Mouse (Mus musculus): ENCODE data around the gene Gm28043. TPM values are rescaled to one million over a fixed set of nuclear protein-coding genes. Genes with fewer than 3 reads are reported as not detected.
"Not testable (repeated sequence)": the region's sequence is repeated elsewhere in the genome, so short reads cannot be mapped to it uniquely, and the experiment has no call there.

Gene Gm28043
- polyA plus RNA-seq, 1 experiment from 2014 or later: 2.7 TPM

GRCm38 (mm10) chr17:29705881-29706280 is 91.2 kb downstream of the Gm28043 start:
- WGBS: 66% methylated on average over 5 of the region's 5 CpGs
- Histone ChIP-seq H3K27me3 (replicated peaks) (no peaks in the 10 kb centered on the region), H3K4me2 (replicated peaks) (no peak overlapping the region), H3K9me3 (no peaks in the 10 kb centered on the region), H3K27ac (no peak overlapping the region), H3K9ac (no peak overlapping the region), H3K4me1 (replicated peaks) (peaks cover 4% of the 10 kb centered on the region), H3K4me3 (replicated peaks) (no peak overlapping the region), H3K36me3 (peaks cover 12% of the 10 kb centered on the region; the same call in 1 of the 2 replicates)
- ATAC-seq: no peak

- H3K4me3 ChIP-seq (replicated peaks): no peak overlapping the region
- H3K4me2 ChIP-seq (replicated peaks): no peak overlapping the region
- H3K4me1 ChIP-seq (replicated peaks): peaks cover 14% of the 10 kb centered on the region
- WGBS: 64% methylated on average over 5 of the region's 5 CpGs
- H3K27ac ChIP-seq: no peak overlapping the region
- no peaks in the 10 kb centered on the region for H3K9me3 ChIP-seq
- no peak overlapping the region for H3K9ac ChIP-seq
- no peaks in the 10 kb centered on the region for H3K27me3 ChIP-seq (replicated peaks)
- H3K36me3 ChIP-seq: 0 out of 2 replicates have a peak, but pooled peaks cover 7% of the 10 kb centered on the region
- ATAC-seq: no peak
These were observed 92.4 kb downstream of the Gm28043 start for GRCm38 (mm10) chr17:29706981-29707545.

- WGBS: 81% methylated on average over 5 of the region's 5 CpGs
- no peak for ATAC-seq
- no peak overlapping the region for H3K27ac ChIP-seq
- H3K4me2 ChIP-seq (replicated peaks): no peak overlapping the region
- no peaks in the 10 kb centered on the region for H3K9me3 ChIP-seq
- no peaks in the 10 kb centered on the region for H3K27me3 ChIP-seq (replicated peaks)
- H3K36me3 ChIP-seq: 0 out of 2 replicates have a peak, but pooled peaks cover 4% of the 10 kb centered on the region
- no peak overlapping the region for H3K4me3 ChIP-seq (replicated peaks)
- no peak overlapping the region for H3K9ac ChIP-seq
- peaks cover 14% of the 10 kb centered on the region for H3K4me1 ChIP-seq (replicated peaks)
These were observed 94.1 kb downstream of the Gm28043 start for GRCm38 (mm10) chr17:29708783-29709182.

GRCm38 (mm10) chr17:29710562-29711044 is 95.9 kb downstream of the Gm28043 start:
- H3K27me3 ChIP-seq (replicated peaks): no peaks in the 10 kb centered on the region
- no peak for ATAC-seq
- H3K4me1 ChIP-seq (replicated peaks): peaks cover 14% of the 10 kb centered on the region
- no peaks in the 10 kb centered on the region for H3K36me3 ChIP-seq
- H3K4me2 ChIP-seq (replicated peaks): no peak overlapping the region
- H3K9ac ChIP-seq: no peak overlapping the region
- 63% methylated on average over 11 of the region's 11 CpGs for WGBS
- no peaks in the 10 kb centered on the region for H3K9me3 ChIP-seq
- H3K27ac ChIP-seq: no peak overlapping the region
- no peak overlapping the region for H3K4me3 ChIP-seq (replicated peaks)

GRCm38 (mm10) chr17:29711076-29711744 is 96.5 kb downstream of the Gm28043 start:
- Histone ChIP-seq H3K4me1 (replicated peaks) (peaks cover 19% of the 10 kb centered on the region), H3K4me2 (replicated peaks) (no peak overlapping the region), H3K4me3 (replicated peaks) (no peak overlapping the region), H3K27ac (no peak overlapping the region), H3K27me3 (replicated peaks) (no peaks in the 10 kb centered on the region), H3K9me3 (no peaks in the 10 kb centered on the region), H3K36me3 (no peaks in the 10 kb centered on the region), H3K9ac (no peak overlapping the region)
- 66% methylated on average over 19 of the region's 19 CpGs for WGBS
- no peak for ATAC-seq

GRCm38 (mm10) chr17:29711745-29712431 is 97.2 kb downstream of the Gm28043 start:
- H3K4me1 ChIP-seq (replicated peaks): peaks cover 23% of the 10 kb centered on the region
- H3K9ac ChIP-seq: no peak overlapping the region
- WGBS: 54% methylated on average over 8 of the region's 8 CpGs
- H3K4me2 ChIP-seq (replicated peaks): no peak overlapping the region
- H3K27me3 ChIP-seq (replicated peaks): no peaks in the 10 kb centered on the region
- no peak overlapping the region for H3K27ac ChIP-seq
- ATAC-seq: no peak
- no peaks in the 10 kb centered on the region for H3K9me3 ChIP-seq
- H3K36me3 ChIP-seq: no peaks in the 10 kb centered on the region
- no peak overlapping the region for H3K4me3 ChIP-seq (replicated peaks)

- no peak for ATAC-seq
- no peaks in the 10 kb centered on the region for H3K27me3 ChIP-seq (replicated peaks)
- H3K9ac ChIP-seq: no peak overlapping the region
- no peaks in the 10 kb centered on the region for H3K36me3 ChIP-seq
- no peak overlapping the region for H3K4me2 ChIP-seq (replicated peaks)
- H3K9me3 ChIP-seq: no peaks in the 10 kb centered on the region
- H3K27ac ChIP-seq: no peak overlapping the region
- 61% methylated on average over 7 of the region's 7 CpGs for WGBS
- H3K4me1 ChIP-seq (replicated peaks): peaks cover 23% of the 10 kb centered on the region
- H3K4me3 ChIP-seq (replicated peaks): no peak overlapping the region
These were observed 97.9 kb downstream of the Gm28043 start for GRCm38 (mm10) chr17:29712565-29712964.

- H3K27ac ChIP-seq; H3K9me3 ChIP-seq; H3K4me2 ChIP-seq (replicated peaks); H3K4me3 ChIP-seq (replicated peaks); H3K27me3 ChIP-seq (replicated peaks); H3K9ac ChIP-seq; ATAC-seq; H3K36me3 ChIP-seq: not testable (repeated sequence)
- WGBS: 95% methylated on average over 4 of the region's 4 CpGs
- H3K4me1 ChIP-seq (replicated peaks): peaks cover 23% of the 10 kb centered on the region
These were observed 99.1 kb downstream of the Gm28043 start for GRCm38 (mm10) chr17:29713734-29714133.

- peak within 1 kb of the TSS; percentile 45 for H3K9ac ChIP-seq
- 0 out of 2 replicates have a peak, but pooled peaks cover under 1% of the 10 kb centered on the region for H3K9me3 ChIP-seq
- ATAC-seq: peak; percentile 99
- H3K4me1 ChIP-seq (replicated peaks): peaks cover 9% of the 10 kb centered on the region
- no peaks in the 10 kb centered on the region for H3K36me3 ChIP-seq
- no peak within 1 kb of the TSS for H3K27ac ChIP-seq
- 4% methylated on average over 41 of the region's 41 CpGs for WGBS
- H3K27me3 ChIP-seq (replicated peaks): no peaks in the 10 kb centered on the region
- peak within 1 kb of the TSS; percentile 54 for H3K4me3 ChIP-seq (replicated peaks)
- H3K4me2 ChIP-seq (replicated peaks): peak within 1 kb of the TSS; percentile 81
These were observed 102.2 kb downstream of the Gm28043 start, which contains the start of gene Ccdc167 for GRCm38 (mm10) chr17:29716732-29717445. Ccdc167 (minus strand) TSS chr17:29717044.

- Histone ChIP-seq H3K4me2 (replicated peaks) (no peak overlapping the region), H3K9me3 (0 out of 2 replicates have a peak, but pooled peaks cover 3% of the 10 kb centered on the region), H3K4me3 (replicated peaks) (no peak overlapping the region), H3K36me3 (no peaks in the 10 kb centered on the region), H3K27ac (no peak overlapping the region), H3K9ac (no peak overlapping the region), H3K4me1 (replicated peaks) (0 out of 2 replicates have a peak, but pooled peaks cover 8% of the 10 kb centered on the region), H3K27me3 (replicated peaks) (no peaks in the 10 kb centered on the region)
- no peak for ATAC-seq
- 88% methylated on average over 8 of the region's 8 CpGs for WGBS
These were observed 104.0 kb downstream of the Gm28043 start for GRCm38 (mm10) chr17:29718660-29719059.

- H3K9me3 ChIP-seq: 0 out of 2 replicates have a peak, but pooled peaks cover 3% of the 10 kb centered on the region
- ATAC-seq: no peak
- WGBS: 78% methylated on average over 13 of the region's 13 CpGs
- H3K4me1 ChIP-seq (replicated peaks): 0 out of 2 replicates have a peak, but pooled peaks cover 8% of the 10 kb centered on the region
- no peaks in the 10 kb centered on the region for H3K36me3 ChIP-seq
- H3K27me3 ChIP-seq (replicated peaks): no peaks in the 10 kb centered on the region
- no peak overlapping the region for H3K4me2 ChIP-seq (replicated peaks)
- no peak overlapping the region for H3K27ac ChIP-seq
- no peak overlapping the region for H3K4me3 ChIP-seq (replicated peaks)
- no peak overlapping the region for H3K9ac ChIP-seq
These were observed 105.2 kb downstream of the Gm28043 start for GRCm38 (mm10) chr17:29719628-29720575.
